Mouse (Mus musculus) heart, postnatal 10 days (tissue): ENCODE data around the gene Rps15. TPM values are rescaled to one million over a fixed set of nuclear protein-coding genes. Genes with fewer than 3 reads are reported as not detected.

Source experiments
- DNase-seq, 2 experiments: peaks; one replicate each; pipeline ENCODE4 v3.0.0; 2021
- intact Hi-C: fragments of 180-260 bp; cut with DNase I; formaldehyde crosslinking; loops from one replicate; pipeline ENCODE4 v1.15.1; 2025
- total RNA-seq, 2 experiments: library from RNA; stranded (reverse); gene quantifications; 2 replicates each; pipeline ENCODE4 v1.2.3; 2021

Gene Rps15
- total RNA-seq, 2 experiments from 2014 or later: 859 to 871 TPM

DNA sequence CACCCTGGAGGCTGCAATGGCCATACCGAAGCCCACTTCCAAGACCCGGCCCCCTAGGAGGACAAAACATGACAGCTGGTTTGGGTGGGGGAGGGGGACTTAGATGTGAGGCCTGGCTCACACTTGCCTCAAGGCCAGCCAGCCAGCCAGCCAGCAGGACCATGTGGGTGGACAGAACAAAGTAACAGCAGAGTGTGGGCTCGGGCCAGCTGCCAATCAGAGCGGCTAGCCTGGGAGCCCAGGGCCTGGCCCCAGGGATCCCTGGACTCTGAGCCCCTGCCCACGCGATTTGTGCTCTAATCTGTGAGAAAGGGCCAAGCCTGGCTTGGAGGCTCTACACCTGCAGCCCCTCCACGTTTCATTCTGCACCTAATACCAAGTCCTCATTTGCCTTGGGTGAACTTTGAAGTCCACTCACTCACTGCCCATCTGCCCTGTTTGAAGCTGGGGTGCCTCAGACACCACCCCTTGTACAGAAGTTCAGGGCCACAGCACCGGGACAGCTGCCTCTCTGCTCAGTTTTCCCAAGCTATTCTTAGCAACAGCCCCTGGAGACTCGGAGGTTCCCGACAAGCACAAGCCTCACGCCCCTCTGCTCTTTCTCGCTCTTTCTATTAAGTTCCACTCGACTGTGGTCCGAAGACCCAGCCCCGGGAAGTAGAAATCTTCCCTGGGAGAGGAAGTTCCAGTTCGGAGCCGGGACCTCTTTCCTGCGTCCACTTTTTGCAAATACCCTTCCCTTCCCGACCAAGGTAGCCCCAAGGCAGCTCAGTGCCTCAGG is 32.2 kb upstream of the Rps15 start:
- intact Hi-C loops: no loop called here
- DNase-seq: peak; percentile 78 to 80

DNA sequence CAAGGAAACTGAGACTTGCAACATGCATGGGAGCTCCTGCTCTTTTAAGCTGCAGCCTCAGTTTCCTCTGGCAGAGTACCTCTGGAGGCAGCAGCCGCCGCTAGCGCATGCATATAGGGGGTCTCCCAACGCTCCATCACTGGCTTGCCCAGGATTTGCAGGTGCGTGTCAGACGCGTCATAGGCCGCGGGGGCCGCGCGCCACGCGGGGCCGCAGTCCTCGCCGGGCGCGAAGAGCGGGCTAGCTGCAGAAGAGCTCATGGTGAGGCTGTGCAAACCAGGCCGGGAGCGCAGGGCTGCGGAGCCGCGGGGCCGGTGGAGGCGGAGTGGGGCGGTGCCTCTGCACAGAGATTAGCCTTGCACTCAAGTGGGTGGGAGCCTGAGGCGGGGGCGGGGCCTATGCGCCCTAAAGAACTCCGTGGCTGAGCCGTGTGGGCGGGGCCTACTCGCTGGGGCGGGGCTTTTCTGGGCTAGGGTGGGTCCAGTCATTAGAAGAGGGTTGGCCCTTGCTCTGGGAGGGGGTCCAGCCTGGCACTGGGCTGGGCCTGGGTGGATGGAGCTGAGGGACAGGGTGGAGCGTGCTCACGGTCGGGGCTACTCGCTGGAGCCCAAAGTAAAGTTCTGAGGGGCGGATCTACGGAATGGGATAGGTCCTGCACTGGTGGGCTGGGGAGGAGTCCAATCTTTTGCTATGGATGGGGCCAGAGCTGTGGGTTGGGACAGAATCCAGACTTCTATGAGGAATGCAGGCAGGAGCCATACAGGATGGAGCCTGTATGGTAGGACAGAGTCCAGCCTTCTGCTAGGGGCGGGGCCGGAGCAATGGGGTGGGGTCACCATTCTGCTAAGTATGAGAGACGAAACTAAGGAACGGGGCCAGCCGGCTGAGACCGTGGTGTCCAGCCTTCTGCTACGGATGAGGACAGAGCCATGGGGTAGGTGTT is 31.3 kb upstream of the Rps15 start, which contains the start of the genes Gamt and Dazap1:
TSS of gene Gamt (minus strand) at position 371 of the 943 bp plus-strand sequence.
TSS of gene Dazap1 (plus strand) at position 845 of the 943 bp plus-strand sequence.
- peak; percentile 98 to 99 for DNase-seq
- intact Hi-C loops: no loop called here

DNA sequence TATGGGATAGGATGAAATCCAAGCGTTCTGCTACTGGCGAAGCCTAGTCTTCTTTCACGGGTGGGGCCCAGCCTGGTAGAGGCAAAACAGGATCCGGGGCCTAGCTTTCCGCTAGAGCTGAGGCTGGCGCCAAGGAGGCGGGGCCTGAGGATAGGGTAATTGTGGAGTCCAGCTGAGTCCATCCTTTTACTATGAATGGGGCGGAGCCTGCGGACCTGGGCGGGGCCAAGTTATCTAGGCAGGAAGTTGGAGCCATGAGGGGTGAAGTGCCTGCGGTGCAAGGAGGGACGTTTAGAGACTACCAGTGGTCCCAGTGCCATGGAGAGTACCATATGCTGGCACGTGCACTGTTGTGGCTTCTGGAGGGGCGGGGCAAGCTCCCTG is 30.7 kb upstream of the Rps15 start:
- intact Hi-C loops: no loop called here

DNA sequence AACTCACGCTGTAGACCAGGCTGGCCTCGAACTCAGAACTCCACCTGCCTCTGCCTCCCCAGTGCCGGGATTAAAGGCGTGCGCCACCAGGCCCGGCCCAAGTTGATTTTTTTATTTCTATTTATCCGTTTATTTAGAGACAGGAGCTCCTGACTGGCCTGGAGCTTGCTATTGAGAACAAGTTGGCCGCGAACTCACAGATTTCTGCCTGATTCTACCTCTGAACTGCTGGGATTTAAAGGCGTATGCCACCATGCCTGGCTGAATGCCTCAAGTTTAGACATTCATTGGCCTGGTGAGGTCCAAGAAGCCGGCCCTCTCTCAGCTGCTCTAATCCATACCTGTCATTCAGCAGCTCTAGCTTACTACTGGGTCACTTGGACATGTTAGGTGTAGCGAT is 30.1 kb upstream of the Rps15 start:
- no peak for DNase-seq
- intact Hi-C loops: no loop called here

More for the DNA sequence above, 30.7 kb upstream of the Rps15 start:
- DNase-seq: peak; percentile 97 to 99

DNA sequence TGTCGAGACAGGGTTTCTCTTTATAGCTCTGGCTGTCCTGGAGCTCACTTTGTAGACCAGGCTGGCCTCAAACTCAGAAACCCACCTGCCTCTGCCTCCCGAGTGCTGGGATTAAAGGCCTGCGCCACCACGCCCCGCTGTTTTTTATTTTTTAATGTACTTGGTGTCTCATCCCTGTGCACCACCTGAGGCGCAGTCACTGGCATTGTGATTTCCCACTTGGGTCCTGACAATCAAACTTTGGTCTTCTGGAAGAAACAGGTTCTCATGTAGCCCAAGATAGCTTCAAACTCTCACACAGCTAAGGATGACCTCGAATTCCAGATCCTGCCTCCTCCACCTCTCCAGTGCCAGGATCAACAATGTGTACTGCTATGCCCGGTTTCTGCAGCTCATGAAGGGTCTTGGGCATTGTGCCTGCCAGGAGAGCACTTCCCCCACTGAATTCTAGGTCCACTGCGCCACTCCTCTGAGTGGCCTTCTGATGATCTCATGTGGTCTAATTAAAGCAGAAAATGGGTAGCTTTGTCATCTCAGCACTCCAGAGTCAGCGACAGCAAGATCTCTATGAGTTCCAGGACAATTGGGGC is 29.4 kb upstream of the Rps15 start:
- no peak for DNase-seq
- intact Hi-C loops: no loop called here

DNA sequence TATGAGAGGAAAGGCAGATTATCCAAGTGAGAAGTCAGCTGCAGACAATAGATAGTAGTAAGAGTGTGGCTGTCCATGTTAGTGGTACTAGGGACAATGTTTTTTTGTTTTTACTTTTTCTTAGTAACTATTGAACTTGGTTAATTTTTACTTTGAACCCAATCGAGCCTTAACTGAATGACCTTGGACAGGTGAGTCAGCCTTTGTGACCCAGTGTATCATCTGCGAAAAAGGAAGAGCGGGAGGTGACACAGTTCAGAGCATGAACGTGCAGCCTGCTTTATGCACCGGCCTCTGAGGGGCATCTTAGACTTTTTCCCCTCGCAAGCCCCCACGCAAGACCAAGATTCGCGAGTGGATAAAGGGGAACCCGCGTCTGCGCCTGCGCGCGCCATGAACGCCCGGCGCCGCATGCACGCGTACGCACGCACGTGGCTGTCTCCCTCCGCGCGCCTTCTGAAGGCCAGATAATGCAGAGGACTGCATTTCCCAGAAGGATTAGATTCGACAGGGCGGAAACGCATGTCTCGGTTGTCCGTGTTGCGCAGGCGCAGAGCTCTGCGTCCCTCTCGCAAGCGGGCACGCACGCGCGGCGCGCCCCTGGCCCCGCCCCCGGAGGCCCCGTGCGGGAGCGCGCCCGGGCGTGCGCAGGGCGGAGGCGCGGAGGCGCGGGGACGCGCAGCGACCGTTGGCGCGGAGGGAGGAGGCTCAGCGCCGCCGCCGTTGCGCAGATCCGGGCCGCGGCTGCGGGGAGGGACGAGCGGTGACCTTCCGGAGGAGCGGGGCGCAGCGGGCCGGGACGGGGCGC is 27.7 kb upstream of the Rps15 start:
- intact Hi-C loops: loop anchor here (2.0 kb wide), 1 partner anchor 26 kb away; no protein-coding TSS in a partner anchor
- peak; percentile 99 for DNase-seq

DNA sequence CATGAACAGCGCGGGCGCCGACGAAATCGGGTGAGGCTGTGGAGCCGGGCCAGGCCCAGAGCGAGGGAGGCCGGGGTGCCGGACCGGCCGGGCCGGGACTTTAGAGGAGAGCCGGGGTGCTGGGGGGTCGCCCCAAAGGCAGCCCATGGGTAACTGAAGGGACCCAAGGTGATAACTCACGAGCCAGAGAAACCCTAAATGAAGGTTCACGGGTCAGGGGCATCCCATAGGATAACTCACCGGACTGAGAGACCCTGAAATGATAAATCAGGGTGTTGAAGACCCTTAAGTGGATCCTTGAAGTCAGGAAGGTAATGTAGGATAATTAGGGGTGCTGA is 27.1 kb upstream of the Rps15 start:
- intact Hi-C loops: loop anchor here (2.0 kb wide), 1 partner anchor 26 kb away; no protein-coding TSS in a partner anchor
- no peak for DNase-seq

DNA sequence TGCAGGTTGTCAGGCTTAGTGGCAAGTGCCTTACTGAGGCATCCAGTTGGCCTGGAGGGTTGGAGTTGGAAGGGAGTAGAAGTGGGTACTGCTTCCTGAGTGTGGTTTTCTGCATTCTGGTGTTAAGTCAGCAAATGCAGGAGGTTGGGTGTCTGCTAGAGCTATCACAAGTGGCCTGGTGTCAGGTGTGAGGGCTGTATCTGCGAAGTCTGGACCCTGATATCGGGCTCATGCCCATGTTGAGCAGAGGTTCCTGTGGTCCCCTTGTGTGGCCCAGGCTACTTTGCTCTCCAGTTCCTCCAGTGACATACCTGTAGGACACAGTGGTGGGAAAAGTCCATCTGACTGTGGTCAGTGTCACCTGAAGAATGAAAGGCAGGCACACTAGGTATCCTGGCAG is 22.2 kb upstream of the Rps15 start:
- intact Hi-C loops: no loop called here
- DNase-seq: no peak

DNA sequence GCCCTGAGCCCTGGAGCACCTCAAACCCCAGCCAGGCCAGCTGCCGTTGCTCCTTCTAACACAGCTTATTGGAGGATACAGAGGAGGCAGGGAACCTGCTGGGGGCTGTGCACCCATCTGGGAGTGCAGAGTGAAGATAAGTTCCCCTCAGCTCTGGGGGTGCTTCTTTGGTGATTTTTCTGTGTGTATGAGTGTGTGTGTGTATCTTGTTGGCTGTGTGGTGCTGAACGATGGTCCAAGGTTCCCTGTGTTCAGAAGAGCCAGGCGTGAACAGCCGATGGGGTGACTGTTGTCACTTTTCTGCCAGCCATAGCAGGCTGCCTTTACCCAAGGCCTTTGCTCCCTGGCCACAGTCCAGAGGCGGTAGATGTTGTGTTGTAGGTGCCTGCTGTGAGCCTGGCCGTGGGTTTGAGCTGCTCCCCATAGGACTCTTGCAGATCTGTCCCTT is 21.5 kb upstream of the Rps15 start:
- DNase-seq: no peak
- intact Hi-C loops: no loop called here

DNA sequence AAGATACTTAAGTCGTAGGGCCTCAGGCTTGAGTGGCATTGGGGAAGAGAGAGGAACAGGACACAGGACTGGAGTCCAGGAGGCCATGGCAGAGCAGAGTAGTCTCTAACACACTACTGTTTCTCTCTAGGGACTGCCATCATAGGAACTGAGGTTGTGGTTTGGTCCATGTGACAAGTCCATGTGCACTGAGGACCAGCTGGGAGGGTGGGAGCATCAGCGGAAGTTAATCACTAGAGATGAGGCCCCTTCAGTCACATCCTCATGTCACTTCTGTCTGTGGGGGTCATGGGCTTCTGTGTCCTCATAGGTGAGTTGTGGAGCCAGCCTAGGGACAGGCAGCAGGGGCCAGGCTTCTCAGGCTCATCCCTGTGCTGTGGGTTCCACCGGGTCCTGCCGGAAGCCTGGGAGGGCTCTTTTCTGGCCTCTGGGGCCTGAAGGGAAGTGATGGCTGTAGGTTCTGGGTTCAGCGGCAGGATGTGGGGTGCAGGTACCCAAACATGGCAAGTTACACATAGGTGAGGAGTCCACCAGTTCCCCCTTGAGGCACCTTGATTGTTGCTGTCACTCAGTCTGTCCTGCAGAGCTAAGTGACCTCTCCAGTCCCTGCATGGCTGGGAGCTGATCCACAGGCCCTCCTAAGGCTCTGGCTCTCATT is 20.9 kb upstream of the Rps15 start:
- intact Hi-C loops: no loop called here
- no peak for DNase-seq

DNA sequence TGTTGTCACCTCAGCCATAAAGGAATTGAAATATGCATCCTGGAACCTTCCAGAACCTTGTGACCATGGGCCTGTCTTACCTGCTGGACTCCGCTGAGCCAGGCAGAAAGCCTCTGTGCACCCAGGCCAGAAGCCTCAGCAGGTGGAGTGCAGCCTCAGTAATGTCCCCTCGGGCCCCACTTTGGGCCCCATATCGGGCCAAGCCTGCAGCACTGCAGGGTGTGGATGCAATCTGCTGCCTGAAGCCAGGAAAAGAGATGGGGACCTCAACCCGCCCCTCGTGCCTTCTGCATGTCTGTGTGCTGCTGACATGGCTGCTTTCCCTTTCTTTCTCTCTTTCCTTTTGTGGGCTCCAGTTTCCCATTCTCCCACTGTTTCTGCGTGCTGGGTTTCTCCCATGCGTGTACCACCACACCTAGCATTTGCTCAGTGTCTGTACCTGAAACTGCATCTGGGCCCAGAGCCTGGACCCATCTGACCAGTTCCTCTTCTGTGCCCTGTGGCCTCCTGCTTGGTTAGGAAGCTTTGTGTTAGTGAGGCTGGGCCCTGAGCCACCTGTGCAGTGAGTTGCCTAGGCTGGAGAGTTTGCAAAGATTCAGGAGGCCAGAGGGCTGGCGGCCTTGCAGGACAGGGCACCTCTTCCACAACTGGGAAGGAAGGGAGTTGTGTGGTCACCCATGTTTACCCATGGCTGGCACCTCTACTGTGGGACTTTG is 20.2 kb upstream of the Rps15 start:
- intact Hi-C loops: no loop called here
- DNase-seq: no peak

DNA sequence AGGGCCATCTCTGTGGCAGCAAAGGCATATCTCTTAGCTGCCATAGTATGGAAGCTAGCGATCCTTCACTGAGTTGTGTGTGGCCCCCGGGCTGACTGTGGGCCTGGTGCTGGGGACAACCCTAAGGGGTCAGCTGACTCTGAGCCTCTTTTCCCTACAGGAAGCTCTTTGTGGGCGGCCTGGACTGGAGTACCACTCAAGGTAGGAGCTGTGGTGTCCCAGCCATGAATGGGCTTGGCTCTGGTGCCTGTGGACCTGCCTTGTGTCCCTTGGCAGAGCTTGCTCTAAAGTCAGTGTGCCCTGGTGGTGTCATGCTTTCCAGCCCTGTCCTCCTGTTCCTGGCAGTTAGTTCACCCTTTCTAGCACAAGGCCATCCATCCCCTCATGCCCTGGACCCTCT is 18.4 kb upstream of the Rps15 start:
- intact Hi-C loops: no loop called here
- no peak for DNase-seq

DNA sequence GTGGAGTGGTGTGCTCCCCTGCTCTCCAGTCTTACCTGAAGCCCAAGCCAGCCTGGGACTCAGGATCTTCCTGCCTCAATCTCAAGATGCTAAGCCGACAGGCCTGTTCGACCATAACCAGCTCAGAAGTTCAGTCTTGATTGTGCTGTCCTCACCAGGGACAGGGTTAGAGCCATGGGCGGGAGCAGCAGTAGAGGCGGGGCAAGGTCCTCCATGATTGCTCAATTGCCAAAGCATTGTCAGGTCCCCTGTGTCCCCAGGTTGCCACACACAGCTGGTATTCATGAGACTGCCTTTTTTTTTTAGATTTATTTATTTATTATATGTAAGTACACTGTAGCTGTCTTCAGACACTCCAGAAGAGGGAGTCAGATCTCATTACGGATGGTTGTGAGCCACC is 16.0 kb upstream of the Rps15 start:
- intact Hi-C loops: no loop called here
- no peak for DNase-seq

DNA sequence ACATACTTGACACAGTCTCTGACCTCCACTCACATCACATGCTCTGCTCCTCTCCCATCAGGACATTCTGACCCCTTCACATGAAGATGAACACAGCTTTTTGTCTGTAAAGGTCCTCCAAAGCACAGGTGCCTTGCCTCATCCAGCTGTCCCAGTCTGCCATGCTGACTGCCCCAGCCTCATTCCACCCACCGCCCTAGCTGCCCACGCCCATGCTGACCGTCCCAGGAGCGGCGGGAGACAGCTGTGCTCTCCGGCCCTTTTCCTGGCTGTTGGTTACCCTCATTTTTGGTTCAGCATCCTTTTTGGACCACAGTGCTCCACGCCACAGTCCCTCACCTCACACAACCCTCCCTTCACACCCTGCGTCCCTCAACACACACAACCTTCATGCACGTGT is 13.9 kb upstream of the Rps15 start:
- intact Hi-C loops: no loop called here
- no peak for DNase-seq

DNA sequence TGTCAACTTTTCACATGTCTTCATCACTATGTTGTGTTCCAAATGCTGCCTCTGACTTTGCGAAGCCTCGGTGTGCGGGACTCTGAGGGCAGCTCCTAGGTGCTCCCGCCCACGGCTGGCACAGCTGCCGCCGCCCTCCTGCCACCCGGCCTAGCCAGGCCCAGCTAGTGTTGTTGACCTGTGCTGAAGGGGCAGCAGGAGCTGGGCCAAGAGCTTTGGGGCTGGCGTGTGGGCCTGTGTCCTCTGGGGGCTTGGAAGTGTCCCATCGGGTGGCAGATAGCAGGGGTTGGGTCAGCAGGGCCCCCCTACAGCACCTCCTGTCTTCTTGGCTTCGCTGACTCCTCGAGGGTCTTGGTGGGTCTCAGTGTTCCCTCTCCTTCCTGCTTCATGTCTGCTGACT is 13.0 kb upstream of the Rps15 start:
- DNase-seq: no peak
- intact Hi-C loops: no loop called here

DNA sequence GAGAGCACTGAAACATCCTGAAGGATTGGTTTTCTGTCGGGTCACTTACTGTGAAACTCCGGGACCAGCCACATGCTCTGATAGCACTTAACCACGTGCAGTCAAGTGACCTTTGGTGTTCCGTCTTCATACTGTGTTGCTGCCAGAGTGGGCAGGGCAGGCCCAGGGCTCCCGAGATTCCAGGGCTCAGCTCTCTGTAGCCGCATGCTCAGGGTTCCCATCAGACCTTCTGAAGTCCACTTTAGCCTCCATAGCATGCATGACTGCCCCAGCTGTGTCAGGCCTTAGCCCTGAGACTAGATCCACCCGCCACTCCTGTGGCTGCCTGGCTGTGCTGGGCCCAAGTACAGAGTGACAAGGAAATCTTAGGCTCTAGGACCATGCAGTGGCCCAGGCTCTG is 10.9 kb upstream of the Rps15 start:
- intact Hi-C loops: no loop called here
- peak; percentile 72 to 78 for DNase-seq

DNA sequence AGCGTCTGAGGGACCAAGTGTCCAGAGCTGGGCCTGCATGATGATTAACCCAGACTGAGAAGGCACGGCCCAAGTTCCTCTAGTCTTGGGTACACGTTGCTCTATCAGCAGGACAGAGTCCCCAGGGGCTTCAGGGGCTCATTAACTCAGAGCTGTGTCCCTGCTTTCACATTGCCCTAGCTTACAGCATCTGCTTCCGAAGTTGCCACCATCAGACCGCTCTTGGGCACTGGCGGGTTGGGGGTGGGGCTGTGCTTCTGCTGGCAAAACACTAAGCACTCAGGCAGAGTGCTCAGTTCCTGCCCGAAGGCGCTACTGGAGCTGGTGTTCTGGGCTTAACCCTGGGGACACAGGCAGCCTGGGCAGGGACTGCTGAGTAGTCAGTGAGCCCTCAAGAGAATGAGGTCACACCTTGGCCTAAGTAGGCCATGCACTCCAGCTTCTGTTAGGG is 10.3 kb upstream of the Rps15 start:
- intact Hi-C loops: no loop called here

DNA sequence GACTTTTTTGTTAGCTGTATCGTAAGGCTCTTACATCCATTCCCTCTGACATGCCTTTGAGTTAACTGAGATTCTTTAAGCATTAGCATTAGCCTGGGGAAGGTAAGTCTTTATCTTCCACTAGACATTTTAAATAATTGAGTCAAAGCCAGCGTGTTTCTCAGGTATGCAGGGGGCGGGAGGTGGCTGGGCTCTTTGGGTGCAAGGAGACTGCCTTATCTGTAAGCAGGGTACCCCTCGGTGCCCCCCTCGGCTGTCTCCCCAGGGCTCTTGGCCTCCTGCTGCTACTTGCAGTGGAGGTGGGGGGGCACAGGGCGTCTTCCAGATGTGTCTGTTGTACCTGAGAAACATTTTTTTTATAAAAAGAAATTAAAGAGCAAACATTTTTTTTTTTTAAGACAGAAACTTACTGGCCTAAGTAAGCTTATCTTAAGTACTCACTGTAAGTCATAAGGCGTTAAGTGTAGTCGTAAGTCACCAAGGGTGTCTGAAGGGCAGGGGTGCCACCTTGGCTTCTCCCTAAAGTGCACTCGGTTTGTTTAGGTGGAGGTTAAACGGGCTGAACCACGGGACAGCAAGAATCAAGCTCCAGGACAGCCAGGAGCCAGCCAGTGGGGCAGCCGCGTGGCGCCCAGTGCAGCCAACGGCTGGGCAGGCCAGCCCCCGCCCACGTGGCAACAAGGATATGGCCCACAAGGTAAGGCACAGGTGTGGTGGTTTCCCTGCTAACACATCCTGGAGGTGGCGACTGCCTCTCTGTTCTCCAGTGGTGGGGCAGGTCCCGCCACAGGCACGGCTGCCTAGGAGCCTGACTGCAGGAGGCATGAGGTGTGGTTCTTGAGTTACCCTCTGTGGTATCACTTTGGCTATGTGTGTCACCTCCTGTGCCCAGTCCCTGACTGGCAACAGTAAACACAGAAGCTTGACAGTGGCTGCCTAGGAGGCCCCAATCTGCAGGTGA is 9.5 kb upstream of the Rps15 start:
- intact Hi-C loops: no loop called here
- DNase-seq: no peak

More for the DNA sequence above, 10.3 kb upstream of the Rps15 start:
- peak; percentile 66 for DNase-seq
